In genomic region chr8:120037199-120037598, GRCm38 (mm10) we compare ENCODE assay signal across 12 mouse cellular contexts. TPM values are rescaled to one million over a fixed set of nuclear protein-coding genes. Genes with fewer than 3 reads are reported as not detected.
DNase-seq lines count a peak whose midpoint lies in the region; ATAC-seq lines count a peak whose summit lies in the region.
"Had no signal": no experiment of that assay in that cellular context is flagged by ENCODE, and none has a peak within 500 bp of the region (broad histone marks: within the 10 kb centered on the region; RNA-seq: fewer than 3 reads in every experiment).

No protein-coding gene starts in this region.

- ATAC-seq in kidney, embryonic 14.5 days (ENCODE audit: low FRiP score, low TSS enrichment): no peak
- ATAC-seq: activated CD4-positive, CD25-positive, alpha-beta regulatory T cell, adult 4 months had no signal

- H3K36me3 ChIP-seq in kidney, embryonic 14.5 days (ENCODE audit: control insufficient read depth, insufficient read depth, low read length): no peaks in the 10 kb centered on the region
- H3K36me3 ChIP-seq: embryonic facial prominence, embryonic 13.5 days; limb, embryonic 12.5 days had no signal

- no peak overlapping the region for H3K27ac ChIP-seq in kidney, embryonic 14.5 days (ENCODE audit: low read depth, low read length)
- H3K27ac ChIP-seq: embryonic facial prominence, embryonic 13.5 days; limb, embryonic 12.5 days had no signal

- H3K4me3 ChIP-seq in kidney, embryonic 14.5 days (ENCODE audit: low read length): no peak overlapping the region
- H3K4me3 ChIP-seq: embryonic facial prominence, embryonic 13.5 days; limb, embryonic 12.5 days had no signal

- 79% methylated on average over 15 of the region's 15 CpGs for WGBS in kidney, embryonic 14.5 days

- no peaks in the 10 kb centered on the region for H3K27me3 ChIP-seq in kidney, embryonic 14.5 days (ENCODE audit: control insufficient read depth, insufficient read depth, low read length)
- H3K27me3 ChIP-seq: embryonic facial prominence, embryonic 13.5 days; limb, embryonic 12.5 days had no signal

- peaks cover 21% of the 10 kb centered on the region for H3K4me1 ChIP-seq in kidney, embryonic 14.5 days (ENCODE audit: control insufficient read depth, insufficient read depth, low read length)

- DNase-seq in adrenal gland, postnatal 10 days: peak; percentile 36
- DNase-seq in adrenal gland, adult 18-20 months (ENCODE audit: low spot score in 2 of 2): no peak
- peak; percentile 63 for DNase-seq in kidney, adult 11 months
- DNase-seq in gastrocnemius, postnatal 10 days: peak; percentile 34
- peak; percentile 58 to 73 for DNase-seq in kidney, postnatal 25 days
- no peak for DNase-seq in left cerebral cortex, postnatal 25 days (ENCODE audit: low spot score in 2 of 2)
- DNase-seq in spleen, adult 12 weeks (ENCODE audit: low spot score): no peak
- DNase-seq: cerebellum, adult 11 months had no signal

- intact Hi-C loops in left cerebral cortex, postnatal 25 days (cut with DNase I): no loop called here

- no peak overlapping the region for H3K9ac ChIP-seq in kidney, embryonic 14.5 days (ENCODE audit: low read depth, low read length)
- H3K9ac ChIP-seq: embryonic facial prominence, embryonic 13.5 days; limb, embryonic 12.5 days had no signal

- H3K4me2 ChIP-seq in kidney, embryonic 14.5 days (replicated peaks; ENCODE audit: low read depth, low read length): no peak overlapping the region
- H3K4me2 ChIP-seq: embryonic facial prominence, embryonic 13.5 days; limb, embryonic 12.5 days had no signal

- H3K9me3 ChIP-seq in kidney, embryonic 14.5 days (ENCODE audit: control insufficient read depth, low read length): no peaks in the 10 kb centered on the region
- H3K9me3 ChIP-seq: embryonic facial prominence, embryonic 13.5 days; limb, embryonic 12.5 days had no signal

RNA-seq across cellular contexts. Expression of gene Crispld2, which starts 45.0 kb away (rescaled TPM):
- total RNA-seq in adrenal gland, postnatal 10 days (2021): 1 to 10 TPM; 5.9 to 7.7 TPM
- total RNA-seq in adrenal gland, adult 18-20 months (2021): 10 to 100 TPM in 1 of 2 experiments, 1 to 10 TPM in 1; 9.5 to 12.8 TPM
- 4.9 and 5.2 TPM in 2 replicates for polyA plus RNA-seq in kidney, embryonic 14.5 days (2014; fragmentation: Nextera tagmentation; extraction: Ambion mirVana)
- 1 to 10 TPM; 3.9 to 5.3 TPM for total RNA-seq in gastrocnemius, postnatal 10 days (2021)
- 1 to 10 TPM; 2.1 to 2.5 TPM for total RNA-seq in left cerebral cortex, postnatal 25 days (2021)
- polyA plus RNA-seq: activated CD4-positive, CD25-positive, alpha-beta regulatory T cell, adult 4 months had no signal

Comparison
In these comparisons a context has a peak if more than half of its experiments do, and no peak if none do; other contexts are left out.
1. DNase-seq: peak in adrenal gland, postnatal 10 days (single experiment), kidney, adult 11 months (single experiment), gastrocnemius, postnatal 10 days (single experiment) and kidney, postnatal 25 days (2 of 2); none in adrenal gland, adult 18-20 months (0 of 2), left cerebral cortex, postnatal 25 days (0 of 2) and spleen, adult 12 weeks (single experiment).